Mouse (Mus musculus): ENCODE results near the gene Gm20075.
"Not testable (repeated sequence)": the region's sequence is repeated elsewhere in the genome, so short reads cannot be mapped to it uniquely, and the experiment has no call there.

Gene Gm20075

GRCm38 (mm10) chr13:96081276-96081675 is at the start of gene Gm20075:
TSS of gene Gm20075 (minus strand) at chr13:96081376.
- DNase-seq = not testable (repeated sequence)

- DNase-seq = no peak
Measured at GRCm38 (mm10) chr13:96129081-96129480, 47.9 kb upstream of the Gm20075 start.

- DNase-seq = no peak
Measured at GRCm38 (mm10) chr13:96126669-96127068, 45.5 kb upstream of the Gm20075 start.

- DNase-seq = no peak
Measured at GRCm38 (mm10) chr13:96125011-96125410, 43.8 kb upstream of the Gm20075 start.

GRCm38 (mm10) chr13:96112711-96113110 is 31.5 kb upstream of the Gm20075 start:
- no peak for DNase-seq

GRCm38 (mm10) chr13:96110767-96111166 is 29.6 kb upstream of the Gm20075 start:
- no peak for DNase-seq

GRCm38 (mm10) chr13:96106367-96106766 is 25.2 kb upstream of the Gm20075 start:
- DNase-seq = peak in 1 of 2 experiments; percentile 5

- no peak for DNase-seq
Measured at GRCm38 (mm10) chr13:96090929-96091328, 9.8 kb upstream of the Gm20075 start.

GRCm38 (mm10) chr13:96085581-96086302 is 4.6 kb upstream of the Gm20075 start:
- no peak for DNase-seq

- DNase-seq = not testable (repeated sequence)
Measured at GRCm38 (mm10) chr13:96081754-96082153, 578 bp upstream of the Gm20075 start, which contains the start of gene Gm17190. TSS of gene Gm17190 (plus strand) at chr13:96082054.

- DNase-seq = peak in 1 of 2 experiments; percentile 4
Measured at GRCm38 (mm10) chr13:96073555-96073954, 7.6 kb downstream of the Gm20075 start.

- no peak for DNase-seq
Measured at GRCm38 (mm10) chr13:96052755-96053154, 28.4 kb downstream of the Gm20075 start.

- DNase-seq = no peak
Measured at GRCm38 (mm10) chr13:96045396-96045795, 35.8 kb downstream of the Gm20075 start.

- DNase-seq = no peak
Measured at GRCm38 (mm10) chr13:96040275-96041042, 40.7 kb downstream of the Gm20075 start.

- DNase-seq = no peak
Measured at GRCm38 (mm10) chr13:96039536-96039935, 41.6 kb downstream of the Gm20075 start.

GRCm38 (mm10) chr13:96030368-96031223 is 50.6 kb downstream of the Gm20075 start:
- peak; percentile 58 to 67 for DNase-seq

Data from kidney, postnatal 4 days (tissue).